Mouse (Mus musculus) left cerebral cortex, adult 2 months (tissue): ENCODE measurements around the gene Sirt3. TPM values are rescaled to one million over a fixed set of nuclear protein-coding genes. Genes with fewer than 3 reads are reported as not detected.

Experiments used
- DNase-seq, 2 experiments: peaks; one replicate each; pipeline ENCODE4 v3.0.0; 2021 to 2022; ENCODE audit warnings: low spot score in 2 of 2, mixed read lengths in 1 of 2; ENCODE audit errors: extremely low spot score in 1 of 2
- H3K27ac ChIP-seq: fragments of 200-600 bp; 2 replicates; pipeline ENCODE4 v1.8.1; 2022
- H3K4me3 ChIP-seq: fragments of 200-600 bp; 2 replicates; pipeline ENCODE4 v1.8.1; 2022
- CTCF ChIP-seq: fragments of 200-600 bp; IDR thresholded peaks from 2 replicates; pipeline ENCODE4 v1.8.1; 2022; ENCODE audit warnings: antibody characterized with exemption, mild to moderate bottlenecking, moderate library complexity
- intact Hi-C: fragments of 180-260 bp; cut with DNase I; formaldehyde crosslinking; loops from one replicate; pipeline ENCODE4 v1.15.1; 2025
- long read RNA-seq, 2 experiments: library from polyadenylated mRNA; stranded (forward); transcript quantifications; one replicate each; pipeline ENCODE4 v2.0.0; 2021; ENCODE audit warnings: borderline mapping rate in 2 of 2
- total RNA-seq, 2 experiments: library from RNA; stranded (reverse); gene quantifications; 2 replicates each; pipeline ENCODE4 v1.2.3; 2021

Gene Sirt3
- 10 to 100 TPM; 72.2 to 76.5 TPM for total RNA-seq
- long read RNA-seq, experiment 1, transcript Sirt3-202 (7 exons, 1,416 nt) = major isoform, 89 of 118 reads
- long read RNA-seq, experiment 1, partial matches to known transcripts = 7 of 118 reads
- long read RNA-seq, experiment 1, other reads (novel, unspliced or antisense) = 20 of 118 reads
- long read RNA-seq, experiment 2, transcript Sirt3-202 (7 exons, 1,416 nt) = major isoform, 56 of 73 reads
- long read RNA-seq, experiment 2, partial matches to known transcripts = 8 of 73 reads
- long read RNA-seq, experiment 2, other reads (novel, unspliced or antisense) = 8 of 73 reads

DNA sequence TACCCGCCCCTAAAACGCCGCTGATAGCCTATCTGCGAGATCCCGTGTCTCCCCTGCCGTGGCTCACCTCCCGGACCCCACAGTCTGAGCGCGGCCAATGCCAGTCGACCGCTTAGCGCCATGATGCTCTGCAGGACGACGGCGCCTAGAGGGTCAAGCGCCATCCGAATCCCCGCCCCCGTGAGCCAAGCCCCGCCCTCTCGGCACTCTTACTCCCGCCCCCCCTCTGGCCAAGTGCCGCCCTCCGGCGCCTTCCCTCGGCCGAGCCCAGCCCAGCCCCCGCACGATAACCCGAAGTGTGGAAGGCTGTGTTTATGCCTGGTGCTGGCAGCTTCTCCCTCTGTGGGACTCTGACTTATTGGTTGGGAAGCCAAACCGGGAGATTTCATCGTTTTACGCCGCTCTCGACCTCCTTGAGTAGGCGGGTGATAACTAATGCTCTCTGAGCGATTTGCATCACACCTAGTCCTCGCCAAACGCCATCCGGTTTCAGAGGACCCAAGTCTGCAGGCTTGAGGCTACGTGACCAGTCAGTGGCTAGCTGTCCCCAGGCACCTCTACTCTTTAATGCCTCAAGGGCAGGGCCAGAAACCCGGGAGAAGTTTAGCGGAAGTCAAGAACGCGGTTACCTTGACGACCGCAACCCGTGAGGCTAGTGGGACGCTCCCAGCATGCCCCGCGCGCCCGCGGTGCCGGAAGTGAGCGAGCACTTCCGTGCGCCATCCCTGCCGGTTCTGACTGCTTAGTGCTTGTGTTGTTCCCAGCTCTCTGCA lies at the start of gene Sirt3, which contains the start of gene Psmd13:
TSS of gene Sirt3 (minus strand) at position 614 of the 773 bp plus-strand sequence.
TSS of gene Psmd13 (plus strand) at position 273 of the 773 bp plus-strand sequence.
- no peak for TF ChIP-seq CTCF
- DNase-seq = peak; percentile 94
- Histone ChIP-seq H3K27ac (peak within 1 kb of the TSS; percentile 95), H3K4me3 (peak within 1 kb of the TSS; percentile 85)
- intact Hi-C loops = loop anchor here (1.0 to 5.0 kb wide), 2 partner anchors 25 to 35 kb away; partner anchors contain the start of genes Bet1l, Odf3 and Scgb1c1

DNA sequence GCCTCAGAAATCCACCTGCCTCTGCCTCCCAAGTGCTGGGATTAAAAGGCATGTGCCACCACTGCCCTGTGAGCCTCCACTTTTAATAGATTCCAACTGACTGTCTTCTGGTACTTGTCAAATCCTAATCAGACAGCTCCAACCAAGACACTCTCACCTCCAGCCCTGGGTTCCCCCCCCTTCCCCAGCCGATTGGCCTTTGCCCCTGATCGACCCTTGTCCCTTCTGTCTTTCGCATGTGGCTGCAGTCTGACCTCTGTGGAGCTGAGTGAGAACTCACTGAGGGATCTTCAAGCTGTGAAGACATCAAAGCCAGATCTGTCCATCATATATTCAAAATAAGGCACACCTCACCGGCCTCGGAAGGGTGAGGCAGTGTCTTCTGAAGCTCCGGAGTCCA lies 45.1 kb upstream of the Sirt3 start:
- no peak for TF ChIP-seq CTCF
- H3K4me3 ChIP-seq = no peak overlapping the region
- no peak overlapping the region for H3K27ac ChIP-seq
- intact Hi-C loops = no loop called here
- DNase-seq = no peak

DNA sequence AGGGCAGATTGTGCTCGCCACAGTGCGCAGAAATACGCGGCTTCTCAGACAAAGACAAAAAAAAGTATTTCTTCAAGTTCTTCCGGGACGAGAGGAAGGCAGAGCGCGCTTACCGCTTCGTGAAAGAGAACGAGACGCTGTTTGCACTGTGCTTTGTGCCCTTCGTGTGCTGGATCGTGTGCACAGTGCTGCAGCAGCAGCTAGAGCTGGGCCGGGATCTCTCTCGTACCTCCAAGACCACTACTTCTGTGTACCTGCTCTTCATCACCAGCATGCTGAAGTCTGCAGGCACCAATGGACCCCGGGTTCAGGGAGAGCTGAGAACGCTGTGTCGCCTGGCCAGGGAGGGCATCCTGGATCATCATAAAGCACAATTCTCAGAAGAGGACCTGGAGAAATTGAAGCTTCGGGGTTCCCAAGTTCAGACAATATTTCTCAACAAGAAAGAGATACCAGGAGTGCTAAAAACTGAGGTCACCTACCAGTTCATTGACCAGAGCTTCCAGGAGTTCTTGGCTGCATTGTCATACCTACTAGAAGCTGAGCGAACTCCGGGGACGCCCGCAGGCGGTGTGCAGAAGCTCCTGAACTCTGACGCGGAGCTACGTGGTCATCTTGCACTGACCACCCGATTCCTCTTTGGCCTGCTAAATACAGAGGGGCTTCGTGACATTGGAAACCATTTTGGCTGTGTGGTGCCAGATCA lies 41.1 kb upstream of the Sirt3 start:
- Histone ChIP-seq H3K27ac (no peak overlapping the region), H3K4me3 (peak overlapping the region; percentile 42)
- no peak for DNase-seq
- TF ChIP-seq CTCF = no peak
- intact Hi-C loops = no loop called here

DNA sequence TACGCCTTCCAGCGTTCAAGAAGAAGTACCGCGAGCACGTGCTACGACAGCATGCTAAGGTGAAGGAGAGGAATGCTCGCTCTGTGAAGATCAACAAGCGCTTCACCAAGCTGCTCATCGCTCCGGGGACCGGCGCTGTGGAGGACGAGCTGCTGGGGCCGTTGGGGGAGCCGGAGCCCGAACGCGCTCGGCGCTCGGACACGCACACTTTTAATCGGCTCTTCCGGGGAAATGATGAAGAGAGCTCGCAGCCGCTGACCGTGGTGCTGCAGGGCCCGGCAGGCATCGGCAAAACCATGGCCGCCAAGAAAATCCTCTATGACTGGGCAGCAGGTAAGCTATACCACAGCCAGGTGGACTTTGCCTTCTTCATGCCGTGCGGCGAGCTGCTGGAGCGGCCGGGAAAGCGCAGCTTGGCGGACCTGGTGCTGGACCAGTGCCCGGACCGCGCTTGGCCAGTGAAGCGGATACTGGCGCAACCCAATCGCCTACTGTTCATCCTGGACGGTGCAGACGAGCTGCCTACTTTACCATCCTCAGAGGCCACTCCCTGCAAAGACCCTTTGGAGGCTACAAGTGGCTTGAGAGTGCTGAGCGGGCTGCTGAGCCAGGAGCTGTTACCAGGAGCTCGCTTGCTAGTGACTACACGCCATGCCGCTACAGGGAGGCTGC lies 40.4 kb upstream of the Sirt3 start:
- peak in 1 of 2 experiments; percentile 51 for DNase-seq
- Histone ChIP-seq H3K27ac (no peak overlapping the region), H3K4me3 (peak overlapping the region; percentile 42)
- intact Hi-C loops = no loop called here
- no peak for TF ChIP-seq CTCF

DNA sequence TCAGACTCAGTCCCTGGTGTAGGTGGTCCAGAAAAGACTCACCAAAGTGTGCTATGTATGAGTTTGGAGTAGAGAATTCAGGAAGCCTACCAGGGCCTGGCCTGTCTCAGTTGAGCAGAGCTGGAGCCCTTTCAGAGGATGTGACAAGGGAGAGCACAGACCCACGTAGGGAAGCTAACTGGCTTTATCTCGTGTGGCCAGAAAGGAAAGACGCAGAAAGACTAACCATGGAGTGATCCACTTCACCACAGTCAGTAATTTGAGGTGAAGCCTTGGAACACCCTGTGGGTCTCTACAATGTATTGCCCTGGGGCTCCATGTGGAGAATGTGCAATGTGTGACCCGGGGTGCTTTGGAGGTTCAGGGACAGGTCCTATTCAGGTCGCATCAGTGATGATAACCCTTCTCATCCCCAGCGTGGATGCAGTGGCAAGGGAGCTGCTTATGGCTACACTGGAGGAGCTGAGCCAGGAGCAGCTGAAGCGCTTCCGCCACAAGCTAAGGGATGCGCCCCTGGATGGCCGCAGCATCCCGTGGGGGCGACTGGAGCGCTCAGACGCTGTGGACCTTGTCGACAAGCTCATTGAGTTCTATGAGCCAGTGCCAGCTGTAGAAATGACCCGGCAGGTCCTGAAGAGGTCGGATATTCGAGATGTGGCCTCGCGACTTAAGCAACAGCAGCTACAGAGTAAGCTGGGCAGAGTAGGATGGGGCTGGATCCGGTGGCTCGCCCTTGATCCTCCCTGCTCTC lies 39.3 kb upstream of the Sirt3 start:
- TF ChIP-seq CTCF = no peak
- no peak overlapping the region for H3K4me3 ChIP-seq
- no peak for DNase-seq
- intact Hi-C loops = no loop called here
- no peak overlapping the region for H3K27ac ChIP-seq

DNA sequence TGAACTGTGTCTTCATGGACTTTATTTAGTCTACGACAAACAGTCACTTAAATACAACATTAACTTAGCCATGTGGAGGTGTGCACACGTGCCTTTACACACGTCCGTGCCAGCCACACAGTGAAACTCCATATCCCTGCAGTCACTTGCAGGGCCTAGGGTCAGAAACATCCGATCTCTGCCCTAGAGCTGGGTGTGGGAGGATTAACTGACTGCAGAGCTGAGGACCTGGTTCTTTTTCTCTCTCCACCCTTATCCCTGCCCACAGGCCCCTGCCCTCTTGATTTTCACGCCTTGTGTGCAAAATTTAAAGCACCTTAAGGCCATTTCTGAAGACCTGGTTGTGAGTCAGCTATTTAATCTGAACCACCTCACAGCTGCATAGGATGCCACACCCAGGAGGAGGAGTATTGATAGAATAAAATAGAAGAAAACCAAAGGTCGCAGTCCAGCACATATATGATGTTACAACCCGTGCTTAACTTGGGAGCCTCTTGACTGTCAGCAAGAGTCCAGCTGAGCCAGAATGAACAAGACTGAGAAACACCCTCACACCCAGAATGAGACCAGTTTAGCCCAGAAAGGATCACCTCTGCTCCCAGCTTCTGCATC lies 38.4 kb upstream of the Sirt3 start, which contains the start of gene Nlrp6:
TSS of gene Nlrp6 (plus strand) at position 485 of the 612 bp plus-strand sequence.
- intact Hi-C loops = no loop called here
- H3K27ac ChIP-seq = no peak within 1 kb of the TSS
- no peak within 1 kb of the TSS for H3K4me3 ChIP-seq
- no peak for DNase-seq
- no peak for TF ChIP-seq CTCF

DNA sequence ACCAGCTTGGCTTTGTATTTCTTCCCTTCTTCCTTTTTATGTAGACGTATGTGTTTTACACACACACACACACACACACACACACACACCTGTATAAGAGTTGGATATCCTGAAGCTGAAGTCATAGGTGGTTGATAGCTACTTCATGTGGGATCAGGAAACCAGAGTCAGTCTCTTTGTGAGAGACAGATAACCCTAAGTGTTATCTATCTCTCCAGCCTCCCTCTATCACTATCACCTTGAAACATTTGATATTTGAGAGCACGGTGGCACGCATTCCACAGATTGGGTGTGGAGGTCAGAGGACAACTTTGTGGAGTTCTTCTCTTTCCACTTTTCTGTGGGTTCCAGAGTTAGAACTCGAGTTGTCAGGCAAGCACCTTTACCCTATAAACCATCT lies 37.8 kb upstream of the Sirt3 start:
- no peak for TF ChIP-seq CTCF
- no peak for DNase-seq
- intact Hi-C loops = no loop called here
- Histone ChIP-seq H3K4me3 (no peak overlapping the region), H3K27ac (no peak overlapping the region)

DNA sequence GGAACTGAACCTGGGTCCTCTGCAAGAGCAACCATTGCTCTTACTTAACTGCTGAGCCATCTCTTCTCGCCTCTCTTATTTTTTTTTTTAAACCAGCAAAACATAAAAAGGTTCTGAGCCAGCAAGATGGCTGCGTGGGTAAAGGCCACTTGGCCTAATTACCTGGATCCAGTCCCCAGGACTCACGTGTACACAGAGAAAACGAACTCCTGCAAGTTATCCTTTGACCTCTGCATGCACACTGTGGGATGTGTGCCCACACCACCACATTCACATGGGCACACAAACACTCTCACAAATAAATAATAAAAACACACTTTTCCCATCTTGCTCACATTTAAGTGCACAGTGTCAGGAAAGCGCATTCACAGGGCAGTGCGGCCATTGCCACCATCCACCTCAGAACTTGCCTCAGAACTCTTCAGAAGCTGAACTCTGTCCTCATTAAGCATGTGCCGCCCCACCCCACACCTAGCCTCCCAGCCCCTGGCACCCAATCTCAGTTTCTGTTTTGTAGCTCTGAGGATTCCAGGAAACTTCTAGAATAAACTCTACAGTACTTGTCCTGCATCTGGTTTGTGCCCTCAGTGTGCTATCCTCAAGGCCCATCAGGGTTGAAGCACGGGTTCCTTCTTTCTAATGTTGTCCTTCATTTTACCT lies 32.1 kb upstream of the Sirt3 start:
- DNase-seq = no peak
- intact Hi-C loops = no loop called here
- H3K4me3 ChIP-seq = no peak overlapping the region
- H3K27ac ChIP-seq = no peak overlapping the region
- no peak for TF ChIP-seq CTCF

DNA sequence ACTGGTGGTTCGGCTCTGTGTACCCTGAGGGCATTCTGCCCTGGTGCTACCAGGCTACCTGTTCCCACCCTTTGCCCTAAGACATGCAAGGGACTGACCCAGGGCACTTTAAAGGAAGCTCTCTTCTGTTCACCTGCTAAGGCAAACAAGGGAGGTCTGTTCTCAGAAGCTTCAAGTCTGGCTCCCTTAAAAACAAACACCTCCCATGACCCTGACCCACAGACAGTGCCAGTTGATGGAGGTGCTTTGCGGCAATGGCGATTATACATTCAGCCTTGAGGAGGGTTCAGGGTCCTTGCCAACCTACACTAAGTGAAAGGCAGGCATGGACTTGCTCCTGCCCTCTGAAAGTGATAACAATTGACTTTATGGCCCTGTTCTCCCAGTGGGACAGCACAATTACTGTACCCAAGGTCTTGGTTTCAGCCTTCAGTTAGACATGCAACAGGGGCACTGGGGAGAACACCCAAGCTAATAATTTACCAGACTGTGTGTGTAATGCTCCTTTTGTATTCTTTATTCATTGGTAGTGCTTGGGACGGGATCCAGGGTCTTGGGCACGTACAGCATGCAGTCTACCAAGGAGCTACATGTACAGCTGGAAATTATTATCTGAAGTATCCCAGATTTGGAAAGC lies 30.9 kb upstream of the Sirt3 start:
- no peak overlapping the region for H3K4me3 ChIP-seq
- intact Hi-C loops = no loop called here
- DNase-seq = no peak
- TF ChIP-seq CTCF = no peak
- no peak overlapping the region for H3K27ac ChIP-seq

DNA sequence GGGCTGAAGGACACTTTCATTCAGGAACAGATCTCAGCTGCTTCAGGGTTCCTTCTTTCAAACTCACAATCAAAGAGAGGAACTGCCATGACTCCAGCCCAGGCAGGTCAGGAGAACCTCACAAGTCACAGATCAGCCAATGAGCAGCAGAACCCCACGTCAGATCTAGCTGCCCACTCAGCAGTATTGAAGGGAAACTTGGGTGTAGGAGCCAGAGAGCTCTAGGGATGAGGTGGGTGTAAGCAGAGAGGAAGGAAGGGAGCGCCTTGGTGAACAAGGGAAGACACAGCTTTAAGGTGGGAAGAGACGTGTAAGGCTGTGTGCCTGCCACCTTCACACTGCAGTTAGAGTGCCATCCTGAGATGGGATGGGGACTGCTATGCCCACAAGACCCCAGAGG lies 30.2 kb upstream of the Sirt3 start:
- H3K4me3 ChIP-seq = no peak overlapping the region
- intact Hi-C loops = no loop called here
- DNase-seq = peak; percentile 28 to 41
- no peak for TF ChIP-seq CTCF
- no peak overlapping the region for H3K27ac ChIP-seq
